Mouse (Mus musculus): ENCODE measurements around the gene Zfp654. TPM values are rescaled to one million over a fixed set of nuclear protein-coding genes. Genes with fewer than 3 reads are reported as not detected.

Gene Zfp654
- total RNA-seq, 2 experiments from 2014 or later = 17.4 to 18.0 TPM

DNA sequence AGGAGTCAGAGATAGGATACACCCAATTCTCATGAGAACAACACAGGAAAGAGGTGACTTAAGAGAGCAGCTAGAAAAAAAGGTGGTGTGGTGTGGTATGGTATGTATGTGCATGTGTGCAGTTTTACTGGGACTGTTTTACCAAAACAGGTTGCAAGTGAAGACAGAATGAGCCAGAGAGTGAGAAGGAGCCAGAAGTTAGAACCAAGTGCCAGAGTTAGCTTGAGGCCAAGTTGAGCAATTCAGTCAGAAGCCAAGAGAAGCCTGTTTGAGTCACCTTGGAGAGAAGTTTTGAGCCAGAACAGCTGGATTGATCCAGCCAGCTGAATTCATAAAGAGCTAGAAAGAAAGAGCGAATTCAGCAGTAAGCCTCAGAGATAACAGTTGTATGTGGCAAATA, 75.9 kb downstream of the Zfp654 start:
- intact Hi-C loops (cut with DNase I) = no loop called here
- no peak for DNase-seq (ENCODE audit: low spot score in 2 of 2)

- intact Hi-C loops (cut with DNase I) = no loop called here
- no peak for DNase-seq (ENCODE audit: low spot score in 2 of 2)
These were observed 80.0 kb downstream of the Zfp654 start for GRCm38 (mm10) chr16:64771431-64771818.

DNA sequence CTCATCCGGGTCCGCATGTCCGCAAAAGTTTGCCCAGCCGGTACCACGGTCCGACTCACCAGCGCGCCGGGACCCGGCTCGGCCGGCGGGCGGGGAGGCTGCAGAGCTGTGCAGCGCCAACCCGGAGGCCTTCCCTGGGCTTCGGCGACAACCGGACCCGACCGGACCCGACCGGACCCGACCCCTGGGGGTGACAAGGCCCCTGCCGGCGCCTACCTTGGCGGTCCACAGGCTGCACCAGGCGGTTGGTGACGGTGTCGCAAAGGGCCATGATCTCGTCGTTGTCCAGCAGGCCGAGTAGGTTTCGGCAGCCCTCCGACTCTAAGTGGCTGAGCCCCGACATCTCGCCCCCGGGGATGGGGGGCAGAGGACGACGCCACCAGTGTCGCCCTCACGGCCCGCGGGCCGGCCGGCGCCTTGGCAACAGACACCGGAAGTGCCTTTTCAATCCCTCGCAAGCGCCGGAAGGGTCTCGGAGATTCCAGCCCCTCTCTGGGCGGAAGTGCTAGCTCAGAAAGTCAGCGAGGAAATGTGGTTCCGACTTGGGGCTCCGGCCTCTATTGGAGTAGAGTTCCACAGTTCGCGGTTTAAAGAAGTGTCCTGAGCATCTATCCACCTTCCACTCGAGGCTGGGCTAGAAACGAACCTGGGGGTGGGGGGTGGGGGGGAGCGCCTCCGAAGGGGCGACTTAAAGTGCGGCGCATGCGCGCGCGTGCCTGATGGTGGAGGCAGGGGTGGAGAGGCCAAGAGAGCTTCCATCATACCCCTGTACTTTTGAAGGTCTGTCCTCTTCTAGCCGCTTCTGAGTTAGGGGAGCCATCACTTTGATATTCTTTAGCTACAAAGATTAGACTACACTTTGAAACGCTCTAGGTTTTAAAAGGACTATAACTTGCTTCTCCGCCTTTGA, 80.7 kb downstream of the Zfp654 start, which contains the start of gene 4930453N24Rik:
4930453N24Rik (minus strand) TSS at position 641 of the 910 bp plus-strand sequence.
- intact Hi-C loops (cut with DNase I) = loop anchor here (1.0 kb wide), 1 partner anchor 81 kb away; the partner anchor contains the start of genes Cggbp1 and Zfp654
- DNase-seq (ENCODE audit: low spot score in 2 of 2) = peak; percentile 88

GRCm38 (mm10) chr16:64766696-64767300, 84.7 kb downstream of the Zfp654 start:
- no peak for DNase-seq (ENCODE audit: low spot score in 2 of 2)

GRCm38 (mm10) chr16:64759245-64759626, 92.2 kb downstream of the Zfp654 start:
- intact Hi-C loops (cut with DNase I) = loop anchor here (10.0 kb wide), 2 partner anchors 736 to 776 kb away; no protein-coding TSS in a partner anchor
- no peak for DNase-seq (ENCODE audit: low spot score in 2 of 2)

More at GRCm38 (mm10) chr16:64766696-64767300, 84.7 kb downstream of the Zfp654 start:
- intact Hi-C loops (cut with DNase I) = no loop called here

GRCm38 (mm10) chr16:64758561-64759244, 92.7 kb downstream of the Zfp654 start:
- DNase-seq (ENCODE audit: low spot score in 2 of 2) = no peak
- intact Hi-C loops (cut with DNase I) = loop anchor here (10.0 kb wide), 2 partner anchors 736 to 776 kb away; no protein-coding TSS in a partner anchor

DNA sequence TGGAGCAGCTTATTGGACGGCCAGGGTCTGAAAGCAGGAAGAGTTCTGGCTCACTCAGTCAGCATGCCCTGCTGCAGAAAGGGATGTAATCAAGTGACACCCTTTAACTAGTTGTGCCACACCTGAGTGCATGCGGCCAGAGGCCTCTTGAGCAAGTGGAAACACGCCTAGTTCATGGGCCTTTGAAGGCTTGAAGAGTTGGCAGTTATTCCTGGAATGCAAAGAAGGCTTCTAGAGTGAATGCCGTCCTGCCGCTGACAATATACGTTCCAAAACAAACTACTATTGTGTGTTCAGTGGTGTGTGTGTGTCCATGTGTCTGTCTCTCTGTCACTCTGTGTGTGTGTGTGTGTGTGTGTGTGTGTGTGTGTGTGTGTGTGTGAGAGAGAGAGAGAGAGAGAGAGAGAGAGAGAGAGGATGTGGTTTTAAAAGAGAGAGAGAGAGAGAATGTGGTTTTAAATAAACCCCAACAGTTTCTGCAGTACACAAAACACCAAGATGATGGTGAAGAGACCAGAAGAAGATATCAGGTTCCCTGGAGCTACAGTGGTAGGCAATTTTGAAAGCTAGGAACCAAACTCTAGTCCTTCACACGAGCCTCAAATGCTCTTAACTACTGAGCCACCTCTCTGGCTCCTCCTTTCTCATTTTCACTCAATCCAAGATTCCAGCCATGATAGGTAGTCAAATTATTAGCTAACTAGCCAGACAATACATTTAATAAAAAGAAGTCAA, 93.6 kb downstream of the Zfp654 start:
- intact Hi-C loops (cut with DNase I) = loop anchor here (10.0 kb wide), 2 partner anchors 737 to 777 kb away; no protein-coding TSS in a partner anchor
- no peak for DNase-seq (ENCODE audit: low spot score in 2 of 2)

- intact Hi-C loops (cut with DNase I) = loop anchor here (10.0 kb wide), 2 partner anchors 738 to 778 kb away; no protein-coding TSS in a partner anchor
- DNase-seq (ENCODE audit: low spot score in 2 of 2) = no peak
These were observed 95.1 kb downstream of the Zfp654 start for GRCm38 (mm10) chr16:64756321-64756720.

DNA sequence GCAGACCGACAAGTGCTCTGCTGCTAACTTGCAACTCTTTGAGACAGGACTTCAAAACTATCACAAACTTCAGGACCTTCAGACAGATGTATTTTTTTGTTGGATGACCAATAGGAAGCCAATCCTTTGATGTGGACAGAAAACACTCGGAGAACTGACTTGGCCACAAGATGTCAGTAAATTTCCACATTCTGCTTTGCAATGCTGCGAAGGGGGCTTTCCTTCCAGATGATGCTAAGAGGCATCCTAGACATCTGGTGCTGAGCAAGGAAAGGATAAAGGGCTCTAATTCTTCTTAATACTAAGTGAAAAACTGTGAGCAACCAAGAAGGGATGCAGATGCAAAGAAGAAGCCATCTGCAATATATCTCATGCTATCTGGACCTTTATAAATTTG, 96.7 kb downstream of the Zfp654 start:
- peak in 1 of 2 experiments; percentile 25 for DNase-seq (ENCODE audit: low spot score in 2 of 2)
- intact Hi-C loops (cut with DNase I) = loop anchor here (10.0 kb wide), 2 partner anchors 740 to 780 kb away; no protein-coding TSS in a partner anchor

- intact Hi-C loops (cut with DNase I) = loop anchor here (10.0 kb wide), 2 partner anchors 741 to 781 kb away; no protein-coding TSS in a partner anchor
- no peak for DNase-seq (ENCODE audit: low spot score in 2 of 2)
These were observed 97.3 kb downstream of the Zfp654 start for GRCm38 (mm10) chr16:64753990-64754742.

DNA sequence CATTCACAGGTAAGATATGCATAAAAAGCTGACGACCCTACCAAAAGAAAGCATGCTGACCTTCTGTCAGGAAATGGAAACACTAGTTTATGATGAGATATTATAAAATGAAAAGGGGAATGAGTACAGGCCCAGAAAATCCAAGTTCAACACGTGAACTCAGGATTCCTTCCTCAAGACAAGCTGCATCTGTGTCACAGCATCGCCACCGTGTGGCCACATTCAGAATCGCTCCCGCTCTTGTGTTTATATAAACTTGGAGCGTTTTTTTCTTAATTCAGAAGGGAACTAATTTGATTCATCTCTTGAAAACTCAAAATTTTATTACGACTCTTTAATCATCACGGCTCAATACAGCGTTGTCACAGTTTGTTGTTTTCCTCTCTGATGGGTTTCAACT, 103.2 kb downstream of the Zfp654 start:
- intact Hi-C loops (cut with DNase I) = loop anchor here (1.0 to 10.0 kb wide), 3 partner anchors 891 to 1808 kb away; no protein-coding TSS in a partner anchor
- DNase-seq (ENCODE audit: low spot score in 2 of 2) = peak; percentile 76 to 80

DNA sequence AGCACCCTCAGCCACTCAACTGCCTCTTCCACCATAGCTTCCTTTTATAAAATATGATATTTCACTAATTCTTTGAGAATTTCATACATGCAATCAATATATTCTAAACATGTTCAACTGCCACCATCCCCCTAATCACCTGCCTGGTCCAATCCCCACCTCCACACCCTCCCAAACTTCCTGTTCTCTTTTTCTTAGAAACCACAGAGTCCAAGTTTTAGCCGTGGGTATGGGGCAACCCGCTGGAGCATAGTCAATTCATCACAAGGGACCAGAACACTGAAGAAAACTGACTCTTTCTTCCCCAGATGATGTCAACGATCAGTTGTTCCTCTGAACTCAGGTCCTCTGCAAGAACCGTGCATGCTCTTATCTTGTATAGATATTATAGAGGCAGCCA, 106.4 kb downstream of the Zfp654 start:
- intact Hi-C loops (cut with DNase I) = loop anchor here (10.0 kb wide), 1 partner anchor 1730 kb away; no protein-coding TSS in a partner anchor
- no peak for DNase-seq (ENCODE audit: low spot score in 2 of 2)

DNA sequence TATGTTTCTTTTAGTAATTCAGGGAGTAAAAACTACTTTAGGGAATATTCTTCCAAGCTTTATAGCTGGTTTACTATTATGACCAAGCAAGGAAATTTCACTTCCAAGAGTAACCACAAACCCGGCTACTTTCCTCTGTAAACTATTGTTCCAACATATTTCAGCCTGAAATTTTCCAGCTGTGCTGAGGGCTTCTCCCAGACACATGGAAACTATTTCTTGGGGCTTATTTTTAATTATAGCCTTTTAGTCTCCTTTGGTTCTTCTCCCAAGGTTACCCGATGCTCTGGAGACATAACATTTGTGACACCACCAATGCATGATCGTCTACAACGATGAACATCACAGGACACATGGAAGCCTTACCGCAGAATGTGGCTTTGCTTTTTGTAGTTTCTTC, 114.2 kb downstream of the Zfp654 start:
- intact Hi-C loops (cut with DNase I) = no loop called here
- DNase-seq (ENCODE audit: low spot score in 2 of 2) = no peak

Other genes starting within 250 kb of the Zfp654 start
- gene Csnka2ip, start 249.2 kb downstream of the Zfp654 start, total RNA-seq (2021) = under 1 TPM; 0.69 to 0.71 TPM
- 10 to 100 TPM; 20.5 to 22.0 TPM for gene 4930453N24Rik, start 80.5 kb downstream of the Zfp654 start, total RNA-seq (2021)
- gene Cggbp1, start 344 bp upstream of the Zfp654 start, total RNA-seq (2021) = 10 to 100 TPM; 54.0 to 59.8 TPM

Data from left cerebral cortex, postnatal 25 days (tissue).